Mouse (Mus musculus) liver, adult 10 weeks (tissue): Measurements from ENCODE around the gene Ang. TPM values are rescaled to one million over a fixed set of nuclear protein-coding genes. Genes with fewer than 3 reads are reported as not detected.

ENCODE experiments used
- polyA plus RNA-seq: library from polyadenylated mRNA; stranded (reverse); fragments of 350-450 nt; fragmentation: Illumina TruSeq; extraction: RNeasy Lipid Tissue Mini Kit (QIAGEN cat#74804); gene quantifications from one replicate; pipeline ENCODE4 v1.2.3, GENCODE M21; 2014; ENCODE audit warnings: low read depth, low replicate concordance

Ang gene
- 347 TPM for polyA plus RNA-seq

GRCm38 (mm10) chr14:51090921-51091900 is at the start of gene Ang, which contains the start of gene Rnase4:
Ang (plus strand) TSS chr14:51091150.
Rnase4 (plus strand) TSS chr14:51091077.

GRCm38 (mm10) chr14:51041769-51042168 is 49.2 kb upstream of the Ang start, which contains the start of gene Rnase9:
Rnase9 (minus strand) TSS chr14:51041869.

GRCm38 (mm10) chr14:51050063-51050462 is 40.9 kb upstream of the Ang start, which contains the start of gene Rnase11:
Rnase11 (minus strand) TSS chr14:51050163.

GRCm38 (mm10) chr14:51057401-51057831 is 33.5 kb upstream of the Ang start, which contains the start of gene Rnase12:
Rnase12 (minus strand) TSS chr14:51057661.

DNA sequence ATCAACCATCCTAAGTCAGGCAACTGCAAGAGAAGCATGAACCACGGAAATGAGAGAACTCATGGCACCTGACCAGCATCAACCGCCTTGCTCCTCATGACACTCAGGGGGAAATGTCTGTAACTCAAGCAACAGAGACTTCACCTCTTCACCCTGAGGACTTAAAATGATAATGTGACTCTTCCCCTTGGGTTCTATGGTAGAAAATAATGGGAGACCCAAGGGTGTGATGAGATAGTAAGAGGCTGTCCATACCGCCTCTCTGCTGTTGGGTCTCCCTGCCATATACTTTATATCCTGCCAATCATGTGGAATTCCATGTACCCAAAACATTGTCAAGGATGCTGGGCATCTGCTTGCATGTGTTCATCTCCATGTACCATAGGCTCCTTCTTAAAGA is 16.6 kb upstream of the Ang start, which contains the start of gene Olfr750:
Gene Olfr750 (minus strand): TSS at position 101 of the 400 bp plus-strand sequence.

DNA sequence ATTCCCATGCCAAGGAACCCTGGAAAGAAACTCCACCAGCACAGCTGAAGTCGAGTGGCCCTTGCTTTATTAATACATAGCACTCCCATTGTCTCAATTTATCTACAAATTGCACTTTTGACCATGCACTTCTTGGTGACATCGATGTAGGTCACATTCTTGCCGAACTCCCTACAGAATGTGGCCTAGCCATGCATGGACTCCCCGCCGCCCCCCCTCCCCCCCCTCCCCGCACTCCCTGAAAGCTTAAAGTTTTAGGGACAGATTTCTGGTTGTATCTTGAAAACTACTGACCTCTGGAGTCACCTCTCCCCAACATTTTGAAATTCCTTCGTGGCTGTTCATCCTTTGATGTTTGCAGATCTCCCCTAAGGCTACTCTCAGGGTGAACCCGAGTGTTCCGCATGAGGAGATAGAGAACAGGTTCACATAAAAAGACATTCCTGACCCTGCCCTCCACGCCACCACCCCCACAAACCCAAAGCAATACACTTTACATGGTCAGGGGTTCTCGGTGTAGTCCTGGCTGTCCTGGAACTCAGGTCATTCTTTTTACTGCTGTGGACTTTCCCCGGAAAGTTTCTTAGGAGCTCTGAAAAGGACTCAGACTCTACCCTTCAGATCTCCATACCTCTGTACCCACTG is 23.1 kb downstream of the Ang start, which contains the start of gene Eddm3b:
Gene Eddm3b (plus strand): TSS at position 511 of the 645 bp plus-strand sequence.

DNA sequence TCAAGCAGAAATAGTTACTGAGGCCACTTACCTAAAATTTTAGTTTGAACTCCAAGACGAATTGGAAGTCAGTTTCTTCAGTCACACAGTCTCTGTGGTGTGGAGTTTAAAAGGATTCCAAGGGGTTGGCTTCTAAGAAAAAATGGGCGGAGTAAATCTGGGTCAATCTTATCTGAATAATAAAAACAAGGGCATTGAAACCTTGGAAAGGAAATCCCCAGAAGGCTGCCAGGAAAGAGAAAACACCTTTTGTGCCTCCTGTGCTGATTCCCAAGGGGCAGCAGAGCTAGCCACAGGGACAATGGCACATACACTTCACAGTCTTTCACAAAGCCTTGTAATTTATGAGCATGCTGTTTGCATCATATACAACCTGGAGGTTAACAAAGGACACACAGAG is 55.7 kb downstream of the Ang start, which contains the start of gene Rnase1:
Gene Rnase1 (minus strand): TSS at position 101 of the 400 bp plus-strand sequence.

Other genes starting within 250 kb of the Ang start
- gene Tep1, start 220.6 kb upstream of the Ang start, polyA plus RNA-seq = 4.7 TPM
- gene Klhl33, start 193.6 kb upstream of the Ang start, polyA plus RNA-seq = not detected
- gene Osgep, start 166.3 kb upstream of the Ang start, polyA plus RNA-seq = 10.0 TPM
- 17.1 TPM for gene Apex1, start 166.2 kb upstream of the Ang start, polyA plus RNA-seq
- 14.0 TPM for gene Pip4p1, start 160.3 kb upstream of the Ang start, polyA plus RNA-seq
- 139 TPM for gene Pnp, start 160.1 kb upstream of the Ang start, polyA plus RNA-seq
- not detected for gene Gm49342, start 146.6 kb upstream of the Ang start, polyA plus RNA-seq
- 0.45 TPM for gene Pnp2, start 135.2 kb upstream of the Ang start, polyA plus RNA-seq
- gene Rnase10, start 83.4 kb upstream of the Ang start, polyA plus RNA-seq = 0.50 TPM
- not detected for gene Rnase9, start 49.3 kb upstream of the Ang start, polyA plus RNA-seq
- not detected for gene Rnase11, start 41.0 kb upstream of the Ang start, polyA plus RNA-seq
- gene Rnase12, start 33.5 kb upstream of the Ang start, polyA plus RNA-seq = not detected
- not detected for gene Olfr750, start 16.7 kb upstream of the Ang start, polyA plus RNA-seq
- gene Rnase4, start 73 bp upstream of the Ang start, polyA plus RNA-seq = 2,257 TPM
- gene Eddm3b, start 23.3 kb downstream of the Ang start, polyA plus RNA-seq = not detected
- 0.93 TPM for gene Rnase6, start 32.8 kb downstream of the Ang start, polyA plus RNA-seq
- not detected for gene Rnase1, start 55.6 kb downstream of the Ang start, polyA plus RNA-seq
- gene Rnase2b, start 71.1 kb downstream of the Ang start, polyA plus RNA-seq = not detected
- gene Ang2, start 108.0 kb downstream of the Ang start, polyA plus RNA-seq = not detected
- not detected for gene Ear14, start 112.2 kb downstream of the Ang start, polyA plus RNA-seq
- gene Rnase2a, start 165.0 kb downstream of the Ang start, polyA plus RNA-seq = not detected